Mouse (Mus musculus) CH12.LX (cell line): ENCODE results near the gene Me1. TPM values are rescaled to one million over a fixed set of nuclear protein-coding genes. Genes with fewer than 3 reads are reported as not detected.

Experiments used
- DNase-seq: peaks from one replicate; pipeline ENCODE4 v3.0.0-alpha.2; 2013; ENCODE audit errors: extremely low read depth
- H3K27ac ChIP-seq: 2 replicates; pipeline ENCODE4 v1.5.1; 2012; ENCODE audit warnings: low read depth, mild to moderate bottlenecking, control low read depth, moderate library complexity; ENCODE audit not compliant: insufficient read depth
- H3K27me3 ChIP-seq: replicated peaks from 2 replicates; pipeline ENCODE3; 2012; ENCODE audit warnings: inconsistent platforms
- H3K36me3 ChIP-seq, 2 experiments: replicated peaks in 1 of 2; 2 replicates each; pipeline versions ENCODE3 to v1.6.1; 2012; ENCODE audit warnings: inconsistent platforms in 1 of 2, low read length in 1 of 2, mild to moderate bottlenecking in 1 of 2, mixed read lengths in 1 of 2, moderate library complexity in 1 of 2; ENCODE audit not compliant: control insufficient read depth in 1 of 2, insufficient read depth in 1 of 2
- H3K4me1 ChIP-seq, 2 experiments: 2 replicates each; pipeline ENCODE4 v1.6.1; 2012; ENCODE audit warnings: inconsistent platforms in 1 of 2, moderate library complexity in 1 of 2; ENCODE audit not compliant: insufficient read depth in 2 of 2, control insufficient read depth in 1 of 2
- H3K4me2 ChIP-seq: 2 replicates; pipeline ENCODE4 v1.6.1; 2012; ENCODE audit warnings: low read depth, mild to moderate bottlenecking, control low read depth; ENCODE audit not compliant: poor library complexity, insufficient read depth, severe bottlenecking
- H3K4me3 ChIP-seq, 3 experiments: fragments of 150-350 bp in 1 of 3; sonication (generic) in 1 of 3; replicated peaks in 1 of 3; 2 replicates each; pipeline versions ENCODE3 to v1.5.1; 2011 to 2012; ENCODE audit warnings: low read depth in 2 of 3, low read length in 2 of 3, mild to moderate bottlenecking in 2 of 3, moderate library complexity in 2 of 3, control low read depth in 1 of 3, improper control_type of control experiment in 1 of 3, inconsistent platforms in 1 of 3, mixed read lengths in 1 of 3; ENCODE audit not compliant: poor library complexity in 1 of 3
- H3K79me2 ChIP-seq: replicated peaks from 2 replicates; pipeline ENCODE4 v1.6.1; 2012; ENCODE audit warnings: mild to moderate bottlenecking, moderate library complexity; ENCODE audit not compliant: control insufficient read depth, poor library complexity, insufficient read depth, severe bottlenecking; ENCODE audit errors: extremely low read depth
- H3K9ac ChIP-seq: 2 replicates; pipeline ENCODE4 v1.6.1; 2012; ENCODE audit warnings: low read depth, mild to moderate bottlenecking, control low read depth, moderate library complexity; ENCODE audit not compliant: insufficient read depth
- H3K9me3 ChIP-seq: replicated peaks from 2 replicates; pipeline ENCODE3; 2012; ENCODE audit warnings: low read length, inconsistent platforms, mixed read lengths
- BHLHE40 ChIP-seq: IDR thresholded peaks from 2 replicates; pipeline ENCODE4 v1.6.1; 2011; ENCODE audit warnings: mild to moderate bottlenecking, low read depth, low read length, improper control_type of control experiment
- CHD2 ChIP-seq: IDR thresholded peaks from 2 replicates; pipeline ENCODE4 v1.6.1; 2011; ENCODE audit warnings: low read length, improper control_type of control experiment
- CTCF ChIP-seq, 2 experiments: IDR thresholded peaks in 1 of 2; conservative IDR thresholded peaks in 1 of 2; 2 replicates each; pipeline ENCODE4 v1.5.1; 2011 to 2012; ENCODE audit warnings: low read depth in 2 of 2, low read length in 2 of 2, improper control_type of control experiment in 1 of 2, inconsistent platforms in 1 of 2, mild to moderate bottlenecking in 1 of 2, moderate library complexity in 1 of 2
- E2F4 ChIP-seq: IDR thresholded peaks from 2 replicates; pipeline ENCODE4 v1.6.1; 2011; ENCODE audit warnings: low read depth, low read length, improper control_type of control experiment; ENCODE audit not compliant: insufficient replicate concordance
- ETS1 ChIP-seq: conservative IDR thresholded peaks from 2 replicates; pipeline ENCODE4 v1.6.1; 2012; ENCODE audit warnings: low read depth, mild to moderate bottlenecking, inconsistent platforms, low read length, improper control_type of control experiment, moderate library complexity
- GABPA ChIP-seq: IDR thresholded peaks from 2 replicates; pipeline ENCODE4 v1.6.1; 2012; ENCODE audit warnings: low read depth, low read length, improper control_type of control experiment, inconsistent platforms; ENCODE audit not compliant: insufficient replicate concordance
- HCFC1 ChIP-seq: IDR thresholded peaks from 2 replicates; pipeline ENCODE4 v1.6.1; 2012; ENCODE audit warnings: low read depth, mild to moderate bottlenecking, inconsistent platforms, low read length, improper control_type of control experiment
- JUN ChIP-seq: IDR thresholded peaks from 2 replicates; pipeline ENCODE4 v1.6.1; 2011; ENCODE audit warnings: low read depth, mild to moderate bottlenecking, low read length, improper control_type of control experiment, moderate library complexity; ENCODE audit not compliant: insufficient read depth
- JUND ChIP-seq: conservative IDR thresholded peaks from 2 replicates; pipeline ENCODE4 v1.6.1; 2011; ENCODE audit warnings: low read depth, low read length, improper control_type of control experiment
- MAFK ChIP-seq: IDR thresholded peaks from 2 replicates; pipeline ENCODE4 v1.6.1; 2011; ENCODE audit warnings: low read length, improper control_type of control experiment; ENCODE audit not compliant: insufficient replicate concordance
- MAZ ChIP-seq: IDR thresholded peaks from 2 replicates; pipeline ENCODE4 v1.6.1; 2012; ENCODE audit warnings: low read depth, mild to moderate bottlenecking, inconsistent platforms, low read length, improper control_type of control experiment, moderate library complexity
- MXI1 ChIP-seq: IDR thresholded peaks from 2 replicates; pipeline ENCODE4 v1.6.1; 2011; ENCODE audit warnings: mild to moderate bottlenecking, low read depth, low read length, improper control_type of control experiment
- MYC ChIP-seq: IDR thresholded peaks from 2 replicates; pipeline ENCODE4 v1.6.1; 2011; ENCODE audit warnings: low read depth, mild to moderate bottlenecking, improper control_type of control experiment, low read length
- NRF1 ChIP-seq: IDR thresholded peaks from 2 replicates; pipeline ENCODE4 v1.6.1; 2014; ENCODE audit warnings: low read depth, mild to moderate bottlenecking, inconsistent platforms, low read length, improper control_type of control experiment, moderate library complexity
- RCOR1 ChIP-seq: conservative IDR thresholded peaks from 2 replicates; pipeline ENCODE4 v1.6.1; 2012; ENCODE audit warnings: low read depth, mild to moderate bottlenecking, inconsistent platforms, low read length, improper control_type of control experiment
- SIN3A ChIP-seq: IDR thresholded peaks from 2 replicates; pipeline ENCODE4 v1.6.1; 2012; ENCODE audit warnings: low read length, improper control_type of control experiment, inconsistent platforms
- TBP ChIP-seq: conservative IDR thresholded peaks from 2 replicates; pipeline ENCODE4 v1.6.1; 2011; ENCODE audit warnings: low read depth, low read length, improper control_type of control experiment
- USF1 ChIP-seq: IDR thresholded peaks from 2 replicates; pipeline ENCODE4 v1.6.1; 2014; ENCODE audit warnings: low read depth, mild to moderate bottlenecking, inconsistent platforms, low read length, improper control_type of control experiment
- USF2 ChIP-seq: conservative IDR thresholded peaks from 2 replicates; pipeline ENCODE4 v1.6.1; 2011; ENCODE audit warnings: low read depth, low read length, improper control_type of control experiment
- ZMIZ1 ChIP-seq: IDR thresholded peaks from 2 replicates; pipeline ENCODE4 v1.6.1; 2012; ENCODE audit warnings: low read depth, mild to moderate bottlenecking, inconsistent platforms, low read length, improper control_type of control experiment
- ZNF384 ChIP-seq: IDR thresholded peaks from 2 replicates; pipeline ENCODE4 v1.6.1; 2012; ENCODE audit warnings: low read depth, low read length, improper control_type of control experiment, inconsistent platforms
- dilution Hi-C: fragments of 300-500 bp; cut with MboI; formaldehyde crosslinking; loops from 2 replicates; pipeline ENCODE4 v1.14.3; 2020; ENCODE audit warnings: low sequenced_read_pairs; ENCODE audit not compliant: extremely low pct_unique_long_range_greater_than_20kb, extremely low pct_ligation_motif_present
- in situ Hi-C: fragments of 300-500 bp; cut with MboI; formaldehyde crosslinking; loops from 3 replicates; pipeline ENCODE4 v1.14.3; 2019; ENCODE audit warnings: low sequenced_read_pairs, low pct_ligation_motif_present, low pct_unique_long_range_greater_than_20kb, mixed read lengths
- polyA plus RNA-seq: library from polyadenylated mRNA; unstranded; fragments of >175 nt; gene quantifications from 2 replicates; pipeline ENCODE4 v1.2.1, GENCODE M21; 2012; ENCODE audit warnings: low read depth; ENCODE audit not compliant: insufficient read length
- total RNA-seq, 2 experiments: library from RNA; depleted of rRNA; stranded (reverse); fragments of 300-350 nt in 1 of 2; fragments of >200 nt in 1 of 2; gene quantifications; 2 replicates each; pipeline ENCODE4 v1.2.3; 2012 to 2014

Me1 gene
- total and polyA plus RNA-seq, 3 experiments, result 9.4 to 39.9 (median 16.7) TPM

DNA sequence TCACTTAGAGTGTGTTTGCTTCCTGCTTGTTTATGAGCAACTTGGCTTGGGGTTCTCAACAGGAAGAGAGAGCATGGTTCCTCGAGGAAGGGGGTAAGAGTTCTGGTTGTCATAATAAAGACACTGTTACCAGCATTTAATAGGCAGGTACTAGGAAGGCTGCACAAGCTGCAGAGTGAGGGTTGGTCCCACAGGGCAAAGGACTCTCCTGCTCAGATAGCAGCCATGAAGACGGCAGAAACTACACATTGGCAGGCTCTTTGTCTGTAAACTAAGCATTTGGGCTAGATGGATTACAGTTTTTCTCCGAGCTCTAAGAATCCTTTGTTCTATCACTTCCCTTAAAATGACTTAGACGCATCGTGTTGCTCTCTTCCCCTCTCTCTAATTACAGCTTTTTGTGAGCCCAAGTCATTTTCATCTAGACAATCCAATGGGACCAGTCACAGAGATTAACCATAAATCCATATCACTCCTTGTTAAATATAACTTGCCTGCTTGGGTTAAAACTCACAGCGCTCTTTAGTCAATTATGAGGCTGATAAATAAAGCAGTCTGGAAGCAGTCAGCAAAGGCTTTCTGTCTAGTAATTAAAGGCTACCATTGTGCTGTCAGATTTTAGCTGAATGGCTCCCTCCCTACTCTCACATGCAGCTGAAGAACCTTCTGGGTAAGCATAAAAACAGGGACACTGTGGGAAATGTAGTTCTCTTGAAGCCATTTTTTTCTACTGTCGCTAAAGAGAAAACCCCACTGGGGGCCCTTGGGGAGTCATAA lies 30.0 kb upstream of the Me1 start:
- no peaks in the 10 kb centered on the region for H3K9me3 ChIP-seq
- H3K4me1 ChIP-seq, result peaks cover 0 to 8% of the 10 kb centered on the region in 2 experiments; a peak in 2 of 4 replicates
- no peaks in the 10 kb centered on the region for H3K27me3 ChIP-seq
- no peak overlapping the region for H3K4me2 ChIP-seq
- no peak overlapping the region; the same call in 1 of the 2 replicates for H3K9ac ChIP-seq
- no peak overlapping the region for H3K4me3 ChIP-seq
- no peaks in the 10 kb centered on the region for H3K79me2 ChIP-seq
- in situ Hi-C loops, result loop anchor here (25.0 kb wide), 1 partner anchor 263 kb away; the partner anchor contains the start of genes Dop1a and Ube2cbp
- no peak overlapping the region for H3K27ac ChIP-seq
- no peak for DNase-seq
- dilution Hi-C loops, result no loop called here
- no peaks in the 10 kb centered on the region for H3K36me3 ChIP-seq
- peak; percentile 40; the same call in 1 of the 2 replicates for TF ChIP-seq ZNF384
- TF ChIP-seq MAFK, result no peak
- TF ChIP-seq ETS1, result no peak
- no peak for TF ChIP-seq MYC
- no peak for TF ChIP-seq SIN3A
- no peak for TF ChIP-seq JUN
- peak; percentile 59; the same call in 1 of the 2 replicates for TF ChIP-seq HCFC1
- TF ChIP-seq GABPA, result no peak
- TF ChIP-seq JUND, result no peak
- TF ChIP-seq NRF1, result no peak
- no peak for TF ChIP-seq USF2
- no peak for TF ChIP-seq TBP

DNA sequence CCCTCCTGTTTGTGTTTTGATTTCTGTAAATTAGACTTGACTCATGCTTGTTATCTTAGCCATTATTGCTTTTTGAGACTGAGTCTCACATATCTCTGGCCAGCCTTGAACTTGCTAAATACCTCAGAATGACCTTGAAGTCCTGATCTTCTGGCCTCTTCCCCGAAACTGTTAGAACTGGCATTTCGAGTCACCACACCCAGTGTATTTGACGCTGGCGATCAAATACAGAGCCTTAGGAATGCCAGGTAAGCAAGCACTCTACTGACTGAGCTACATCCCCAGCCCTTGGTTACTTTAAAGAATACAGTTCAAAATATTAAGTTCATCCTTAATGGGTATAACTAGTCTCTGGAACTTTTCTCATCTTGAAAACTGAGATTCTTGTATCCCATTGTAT lies 29.3 kb upstream of the Me1 start:
- TF ChIP-seq BHLHE40 (no peak), E2F4 (no peak), JUN (no peak), MYC (no peak), CTCF (conservative IDR thresholded peaks at IDR 0.05 in 1 of 2, IDR thresholded peaks at IDR 0.05 in 1 of 2; ENCODE audit: low read depth in 2 of 2, low read length in 2 of 2) (no peak), JUND (no peak), USF2 (no peak), RCOR1 (no peak), MAFK (no peak), USF1 (no peak), ZMIZ1 (no peak), MAZ (no peak), MXI1 (no peak), NRF1 (no peak), CHD2 (no peak)
- Histone ChIP-seq H3K27me3 (no peaks in the 10 kb centered on the region), H3K27ac (no peak overlapping the region)

More for the DNA sequence above, 29.3 kb upstream of the Me1 start:
- Histone ChIP-seq H3K4me1 (peaks cover 0 to 8% of the 10 kb centered on the region in 2 experiments; a peak in 2 of 4 replicates), H3K9me3 (no peaks in the 10 kb centered on the region), H3K36me3 (no peaks in the 10 kb centered on the region), H3K9ac (no peak overlapping the region), H3K79me2 (no peaks in the 10 kb centered on the region), H3K4me3 (no peak overlapping the region), H3K4me2 (no peak overlapping the region)
- DNase-seq, result no peak
- in situ Hi-C loops (loop anchor here (25.0 kb wide), 1 partner anchor 263 kb away; the partner anchor contains the start of genes Dop1a and Ube2cbp), dilution Hi-C loops (no loop called here)
